ENCODE assay signal across 29 mouse cellular contexts in the genomic region with DNA sequence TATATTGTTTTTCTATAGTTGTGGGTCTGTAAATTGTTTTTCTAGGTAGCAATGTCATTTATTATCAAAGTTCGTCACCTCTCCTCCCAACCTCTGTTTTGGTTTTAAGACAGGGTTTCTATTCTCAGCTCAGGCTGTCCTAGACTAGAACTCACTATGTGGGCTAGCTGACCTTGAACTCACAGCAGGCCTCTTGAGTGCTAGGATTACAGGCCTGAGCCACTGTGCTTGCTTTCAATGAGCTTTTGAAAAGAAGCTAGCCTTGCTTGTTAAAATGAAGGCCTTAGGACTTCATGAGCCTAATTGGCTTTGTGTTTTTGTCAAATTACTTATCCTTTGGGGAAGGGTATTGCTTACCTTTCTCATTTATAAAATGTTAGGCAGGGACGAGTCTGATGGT.
"Had no signal": no experiment of that assay in that cellular context is flagged by ENCODE, and none has a peak within 500 bp of the region (broad histone marks: within the 10 kb centered on the region; RNA-seq: fewer than 3 reads in every experiment).

No protein-coding gene starts in this region.

- H3K4me1 ChIP-seq: hindbrain, embryonic 10.5 days; hindbrain, embryonic 12.5 days; hindbrain, embryonic 15.5 days; intestine, embryonic 15.5 days; kidney, embryonic 15.5 days had no signal

- H3K27me3 ChIP-seq: heart, embryonic 12.5 days; heart, embryonic 13.5 days; heart, embryonic 15.5 days; hindbrain, embryonic 12.5 days; hindbrain, embryonic 13.5 days; hindbrain, embryonic 15.5 days; intestine, embryonic 15.5 days; kidney, embryonic 15.5 days had no signal

- H3K4me3 ChIP-seq: heart, embryonic 12.5 days; heart, embryonic 13.5 days; heart, embryonic 15.5 days; hindbrain, embryonic 10.5 days; hindbrain, embryonic 12.5 days; hindbrain, embryonic 13.5 days; hindbrain, embryonic 15.5 days; intestine, embryonic 15.5 days; kidney, embryonic 15.5 days; layer of hippocampus, adult 2 months; left cerebral cortex, adult 2 months had no signal

- H3K27ac ChIP-seq: heart, embryonic 13.5 days; heart, embryonic 15.5 days; hindbrain, embryonic 10.5 days; hindbrain, embryonic 12.5 days; hindbrain, embryonic 13.5 days; hindbrain, embryonic 14.5 days; hindbrain, embryonic 15.5 days; hindbrain, postnatal 0 days; intestine, embryonic 15.5 days; kidney, embryonic 15.5 days; kidney, postnatal 0 days; layer of hippocampus, adult 2 months; left cerebral cortex, adult 2 months had no signal

- DNase-seq: heart, postnatal 10 days; heart, postnatal 14 days; heart, postnatal 36 days; heart, postnatal 4 days; kidney, adult 11 months; kidney, adult 18-20 months; kidney, adult 8-10 months; kidney, adult 9 months; kidney, postnatal 10 days; kidney, postnatal 14 days; kidney, postnatal 25 days; kidney, postnatal 36 days; kidney, postnatal 4 days; layer of hippocampus, adult 9-11 months; layer of hippocampus, postnatal 36 days had no signal

- H3K36me3 ChIP-seq: heart, embryonic 15.5 days; hindbrain, embryonic 15.5 days; intestine, embryonic 15.5 days had no signal
